Mouse (Mus musculus): ENCODE results near the gene Dennd1a.

- TF ChIP-seq MAX (IDR thresholded peaks at IDR 0.05) (no peak), USF1 (IDR thresholded peaks at IDR 0.05; ENCODE audit: low read depth) (no peak), CTCF (IDR thresholded peaks at IDR 0.05; ENCODE audit: control insufficient read depth, insufficient read depth, insufficient read length) (no peak), MYOG (IDR thresholded peaks at IDR 0.05; ENCODE audit: control insufficient read depth, extremely low read depth, insufficient read length) (no peak), CEBPB (IDR thresholded peaks at IDR 0.05; ENCODE audit: low read depth) (no peak)
These were observed 25.7 kb upstream of the Dennd1a start for GRCm38 (mm10) chr2:38312921-38313320.

Measured in C2C12 (cell line).